Mouse (Mus musculus): ENCODE results near the gene Add3. TPM values are rescaled to one million over a fixed set of nuclear protein-coding genes. Genes with fewer than 3 reads are reported as not detected.
A peak's percentile ranks its signal among the peaks of the same experiment; 100 is the strongest.

Gene Add3
- 97.1 and 98.7 TPM in 2 replicates for polyA plus RNA-seq (2015; fragmentation: Nextera tagmentation; extraction: Ambion mirVana)

DNA sequence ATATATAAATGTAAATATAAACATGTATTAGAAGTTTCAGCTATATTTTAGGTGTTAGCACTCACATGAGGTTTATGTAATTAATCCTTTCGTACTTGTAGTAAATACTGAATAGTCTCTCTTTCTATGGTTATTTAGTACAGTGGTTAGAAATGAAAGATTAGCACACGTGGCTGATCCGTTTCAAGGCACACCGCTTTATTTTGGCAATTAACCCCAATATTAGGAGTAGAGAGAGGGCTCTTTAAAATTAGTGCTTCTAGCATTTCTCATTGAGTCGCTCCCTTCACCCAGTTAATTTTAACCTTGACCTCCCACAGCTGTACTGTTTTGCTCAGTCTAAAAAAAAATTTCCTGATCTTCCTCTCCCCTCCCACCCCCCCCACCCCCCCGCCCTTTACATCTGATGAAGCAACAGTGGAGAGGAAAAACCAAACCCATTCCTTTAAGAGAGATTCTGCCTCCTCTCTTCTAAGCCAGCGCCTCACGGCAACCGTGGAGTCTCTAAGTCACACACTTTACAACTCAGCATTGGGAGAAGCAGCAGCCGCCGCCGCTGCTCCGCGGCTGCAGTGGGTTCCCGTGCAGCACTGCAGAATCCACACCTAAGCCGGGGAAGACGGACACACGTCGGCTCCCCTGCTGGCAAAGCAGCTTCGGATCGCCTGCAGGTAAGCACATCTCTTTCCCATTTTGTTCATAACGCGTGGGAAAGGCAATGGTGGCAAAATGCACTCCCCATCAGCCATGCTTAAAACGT is at the start of gene Add3:
Gene Add3 (plus strand): TSS at position 400 of the 760 bp plus-strand sequence.
- H3K4me3 ChIP-seq, result peak within 1 kb of the TSS; percentile 71
- peaks cover 35% of the 10 kb centered on the region for H3K4me1 ChIP-seq
- peak within 1 kb of the TSS; percentile 93 for H3K27ac ChIP-seq
- ATAC-seq (ENCODE audit: insufficient number of reproducible peaks, low FRiP score, low TSS enrichment, low read depth), result no peak
- H3K9me3 ChIP-seq, result no peaks in the 10 kb centered on the region
- H3K27me3 ChIP-seq, result no peaks in the 10 kb centered on the region
- peak within 1 kb of the TSS; percentile 66 for H3K9ac ChIP-seq
- H3K4me2 ChIP-seq, result peak within 1 kb of the TSS; percentile 82
- H3K36me3 ChIP-seq, result no peaks in the 10 kb centered on the region
- 5% methylated on average over 24 of the region's 24 CpGs for WGBS

GRCm38 (mm10) chr19:53090677-53091076 is 49.6 kb upstream of the Add3 start:
- Histone ChIP-seq H3K4me1 (peaks cover 13% of the 10 kb centered on the region), H3K9me3 (no peaks in the 10 kb centered on the region), H3K4me2 (no peak overlapping the region), H3K27me3 (no peaks in the 10 kb centered on the region), H3K36me3 (no peaks in the 10 kb centered on the region), H3K27ac (no peak overlapping the region), H3K9ac (no peak overlapping the region), H3K4me3 (no peak overlapping the region)
- no peak for ATAC-seq (ENCODE audit: insufficient number of reproducible peaks, low FRiP score, low TSS enrichment, low read depth)
- 93% methylated on average over 5 of the region's 5 CpGs for WGBS

- no peak overlapping the region for H3K27ac ChIP-seq
- ATAC-seq (ENCODE audit: insufficient number of reproducible peaks, low FRiP score, low TSS enrichment, low read depth), result no peak
- no peak overlapping the region for H3K9ac ChIP-seq
- H3K4me2 ChIP-seq, result no peak overlapping the region
- peaks cover 9% of the 10 kb centered on the region for H3K4me1 ChIP-seq
- H3K36me3 ChIP-seq, result no peaks in the 10 kb centered on the region
- H3K4me3 ChIP-seq, result no peak overlapping the region
- H3K9me3 ChIP-seq, result no peaks in the 10 kb centered on the region
- no peaks in the 10 kb centered on the region for H3K27me3 ChIP-seq
- WGBS, result 82% methylated on average over 6 of the region's 6 CpGs
Measured at GRCm38 (mm10) chr19:53092251-53092650, 48.0 kb upstream of the Add3 start.

- Histone ChIP-seq H3K27me3 (no peaks in the 10 kb centered on the region), H3K4me1 (no peaks in the 10 kb centered on the region), H3K36me3 (no peaks in the 10 kb centered on the region), H3K4me3 (no peak overlapping the region), H3K9ac (no peak overlapping the region), H3K27ac (no peak overlapping the region), H3K4me2 (no peak overlapping the region), H3K9me3 (no peaks in the 10 kb centered on the region)
- 74% methylated on average over 3 of the region's 3 CpGs for WGBS
- no peak for ATAC-seq (ENCODE audit: insufficient number of reproducible peaks, low FRiP score, low TSS enrichment, low read depth)
Measured at GRCm38 (mm10) chr19:53093294-53093693, 46.9 kb upstream of the Add3 start.

GRCm38 (mm10) chr19:53094684-53095083 is 45.6 kb upstream of the Add3 start:
- no peaks in the 10 kb centered on the region for H3K9me3 ChIP-seq
- H3K27me3 ChIP-seq, result no peaks in the 10 kb centered on the region
- H3K9ac ChIP-seq, result no peak overlapping the region
- no peak overlapping the region for H3K4me2 ChIP-seq
- no peak overlapping the region for H3K4me3 ChIP-seq
- no peak for ATAC-seq (ENCODE audit: insufficient number of reproducible peaks, low FRiP score, low TSS enrichment, low read depth)
- H3K27ac ChIP-seq, result no peak overlapping the region
- WGBS, result 83% methylated on average over 4 of the region's 4 CpGs
- no peaks in the 10 kb centered on the region for H3K36me3 ChIP-seq
- H3K4me1 ChIP-seq, result no peaks in the 10 kb centered on the region

GRCm38 (mm10) chr19:53101374-53102300 is 38.6 kb upstream of the Add3 start:
- no peaks in the 10 kb centered on the region for H3K27me3 ChIP-seq
- H3K4me1 ChIP-seq, result peaks cover 6% of the 10 kb centered on the region; the same call in 1 of the 2 replicates
- no peak for ATAC-seq (ENCODE audit: insufficient number of reproducible peaks, low FRiP score, low TSS enrichment, low read depth)
- no peak overlapping the region for H3K27ac ChIP-seq
- H3K9me3 ChIP-seq, result no peaks in the 10 kb centered on the region
- H3K4me2 ChIP-seq, result no peak overlapping the region
- H3K4me3 ChIP-seq, result no peak overlapping the region
- WGBS, result 69% methylated on average over 12 of the region's 12 CpGs
- no peak overlapping the region for H3K9ac ChIP-seq
- H3K36me3 ChIP-seq, result no peaks in the 10 kb centered on the region

- Histone ChIP-seq H3K4me1 (peaks cover 6% of the 10 kb centered on the region; the same call in 1 of the 2 replicates), H3K4me3 (no peak overlapping the region), H3K36me3 (no peaks in the 10 kb centered on the region), H3K27me3 (no peaks in the 10 kb centered on the region), H3K4me2 (0 out of 2 replicates have a peak overlapping the region, but pooled peaks have one; percentile 19), H3K27ac (no peak overlapping the region), H3K9me3 (no peaks in the 10 kb centered on the region), H3K9ac (no peak overlapping the region)
- WGBS, result 48% methylated on average over 26 of the region's 26 CpGs
- no peak for ATAC-seq (ENCODE audit: insufficient number of reproducible peaks, low FRiP score, low TSS enrichment, low read depth)
Measured at GRCm38 (mm10) chr19:53105374-53106090, 34.7 kb upstream of the Add3 start.

- H3K4me3 ChIP-seq, result no peak overlapping the region
- WGBS, result 72% methylated on average over 7 of the region's 7 CpGs
- no peak overlapping the region for H3K4me2 ChIP-seq
- no peak overlapping the region for H3K9ac ChIP-seq
- no peaks in the 10 kb centered on the region for H3K9me3 ChIP-seq
- no peaks in the 10 kb centered on the region for H3K27me3 ChIP-seq
- no peaks in the 10 kb centered on the region for H3K36me3 ChIP-seq
- no peak overlapping the region for H3K27ac ChIP-seq
- peaks cover 6% of the 10 kb centered on the region; the same call in 1 of the 2 replicates for H3K4me1 ChIP-seq
- ATAC-seq (ENCODE audit: insufficient number of reproducible peaks, low FRiP score, low TSS enrichment, low read depth), result no peak
Measured at GRCm38 (mm10) chr19:53106952-53107351, 33.3 kb upstream of the Add3 start.

DNA sequence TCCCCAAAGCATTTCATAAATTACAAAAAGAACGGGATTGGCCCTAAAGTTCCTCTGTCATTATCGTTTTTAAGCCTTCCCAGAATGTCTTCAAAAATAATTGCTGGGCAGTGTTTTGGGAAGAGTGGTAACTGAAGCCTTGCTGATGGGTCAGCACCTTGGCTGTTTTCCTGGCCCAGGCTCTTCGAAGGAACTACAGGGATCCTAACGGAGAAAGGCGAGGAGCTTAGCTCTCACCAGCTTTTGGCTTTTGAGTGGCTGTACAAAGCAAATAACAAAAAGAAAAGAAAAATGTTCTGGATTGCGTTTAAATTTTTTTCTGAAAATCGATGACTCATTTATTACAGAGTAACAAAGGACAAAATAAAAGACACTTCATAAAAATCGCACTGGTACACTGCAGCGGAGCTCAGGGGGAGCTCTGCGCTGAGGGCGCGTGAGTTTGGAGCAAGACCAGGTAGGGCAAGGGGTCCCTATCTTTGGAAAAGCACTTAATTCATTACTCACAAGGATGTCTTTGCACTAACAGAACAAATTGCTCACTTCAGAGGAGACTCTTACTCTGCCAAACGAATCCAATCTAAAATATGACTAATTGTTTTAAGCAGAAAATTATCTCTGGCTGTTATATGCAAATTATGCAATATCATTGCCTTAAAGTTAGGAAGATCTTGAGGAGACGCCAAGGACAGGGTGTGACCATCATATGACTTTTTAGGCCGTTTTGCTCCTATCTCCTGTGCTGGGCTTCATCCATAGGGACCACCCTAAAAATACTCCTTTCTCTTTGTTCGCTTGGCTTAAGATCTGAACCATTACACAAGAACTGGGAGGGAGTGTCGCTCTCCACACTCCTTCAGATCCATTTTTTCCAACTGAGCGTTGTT is 32.6 kb upstream of the Add3 start:
- no peak for ATAC-seq (ENCODE audit: insufficient number of reproducible peaks, low FRiP score, low TSS enrichment, low read depth)
- H3K4me3 ChIP-seq, result no peak overlapping the region
- H3K27me3 ChIP-seq, result no peaks in the 10 kb centered on the region
- H3K9me3 ChIP-seq, result no peaks in the 10 kb centered on the region
- no peak overlapping the region for H3K4me2 ChIP-seq
- no peak overlapping the region for H3K9ac ChIP-seq
- H3K4me1 ChIP-seq, result peaks cover 6% of the 10 kb centered on the region; the same call in 1 of the 2 replicates
- H3K36me3 ChIP-seq, result no peaks in the 10 kb centered on the region
- WGBS, result 68% methylated on average over 18 of the region's 18 CpGs
- no peak overlapping the region for H3K27ac ChIP-seq

DNA sequence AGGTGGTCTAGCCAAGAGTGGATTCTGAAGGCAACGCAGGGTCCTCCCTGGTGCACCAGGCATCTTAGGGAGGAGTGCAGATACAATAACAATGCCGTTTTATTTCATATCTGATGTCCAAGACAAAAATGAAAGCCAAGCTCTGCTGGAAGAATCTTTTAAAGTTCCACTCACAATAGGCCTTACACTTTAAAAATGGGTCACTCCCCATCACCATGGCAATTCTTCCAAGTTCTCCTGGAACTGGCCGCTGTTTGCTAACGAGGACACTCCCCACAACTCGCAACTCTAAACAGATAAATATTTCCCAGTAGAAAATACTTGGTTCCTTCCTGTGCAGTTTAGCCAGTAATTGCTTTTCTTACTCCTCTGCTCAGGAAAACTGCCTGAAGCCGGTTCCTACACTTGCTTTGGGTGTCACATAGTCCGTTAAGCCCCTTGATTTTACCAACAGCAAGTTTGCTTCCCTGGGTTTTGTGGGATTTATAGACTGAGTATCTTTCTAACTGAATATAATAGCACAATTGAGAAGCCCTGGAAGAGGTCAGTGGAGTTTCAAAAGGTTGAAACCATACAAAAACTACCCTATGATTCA is 28.1 kb upstream of the Add3 start:
- Histone ChIP-seq H3K27ac (peak overlapping the region; percentile 2; the same call in 1 of the 2 replicates), H3K27me3 (no peaks in the 10 kb centered on the region), H3K36me3 (no peaks in the 10 kb centered on the region), H3K9ac (no peak overlapping the region), H3K9me3 (no peaks in the 10 kb centered on the region), H3K4me1 (no peaks in the 10 kb centered on the region), H3K4me3 (no peak overlapping the region), H3K4me2 (no peak overlapping the region)
- ATAC-seq (ENCODE audit: insufficient number of reproducible peaks, low FRiP score, low TSS enrichment, low read depth), result no peak
- 46% methylated on average over 7 of the region's 7 CpGs for WGBS

Data from limb, embryonic 15.5 days (tissue).